Mouse (Mus musculus) hindbrain, embryonic 12.5 days (tissue): ENCODE results near the gene Arhgap32. TPM values are rescaled to one million over a fixed set of nuclear protein-coding genes. Genes with fewer than 3 reads are reported as not detected.

Experiments used
- ATAC-seq: fragments of 200-750 bp; cut with Nextera tagmentation; 2 replicates; pipeline ENCODE4 v1.8.0; 2017; ENCODE audit warnings: moderate TSS enrichment; ENCODE audit not compliant: low FRiP score
- H3K27ac ChIP-seq: fragments of 300-500 bp; sonication (generic); 2 replicates; pipeline ENCODE4 v1.5.1; 2016; ENCODE audit warnings: mild to moderate bottlenecking
- H3K27me3 ChIP-seq: fragments of 300-500 bp; sonication (generic); 2 replicates; pipeline ENCODE4 v1.6.1; 2016; ENCODE audit warnings: mild to moderate bottlenecking
- H3K36me3 ChIP-seq: fragments of 300-500 bp; sonication (generic); 2 replicates; pipeline ENCODE4 v1.6.1; 2016; ENCODE audit warnings: mild to moderate bottlenecking
- H3K4me1 ChIP-seq: fragments of 300-500 bp; sonication (generic); 2 replicates; pipeline ENCODE4 v1.6.1; 2016
- H3K4me2 ChIP-seq: fragments of 300-500 bp; sonication (generic); replicated peaks from 2 replicates; pipeline ENCODE4 v1.6.1; 2016; ENCODE audit warnings: mild to moderate bottlenecking
- H3K4me3 ChIP-seq: fragments of 300-500 bp; sonication (generic); 2 replicates; pipeline ENCODE4 v1.5.1; 2016; ENCODE audit warnings: mild to moderate bottlenecking
- H3K9ac ChIP-seq: fragments of 300-500 bp; sonication (generic); 2 replicates; pipeline ENCODE4 v1.6.1; 2016; ENCODE audit warnings: mild to moderate bottlenecking, moderate library complexity
- H3K9me3 ChIP-seq: fragments of 300-500 bp; sonication (generic); replicated peaks from 2 replicates; pipeline ENCODE4 v1.6.1; 2016; ENCODE audit warnings: mild to moderate bottlenecking
- WGBS: fragments of 180-500 bp; shearing (Covaris S2); methylation state at CpG from one replicate; pipeline ENCODE4 v1.1.7; 2016; 5-methylcytosine and 5-hydroxymethylcytosine counted together
- polyA plus RNA-seq: library from polyadenylated mRNA; unstranded; fragments of >200 nt; fragmentation: Nextera tagmentation; extraction: Ambion mirVana; gene quantifications from 2 replicates; pipeline ENCODE4 v1.2.1, GENCODE M21; 2016

Arhgap32 gene
- polyA plus RNA-seq, 1 experiment from 2014 or later = 7.6 TPM

DNA sequence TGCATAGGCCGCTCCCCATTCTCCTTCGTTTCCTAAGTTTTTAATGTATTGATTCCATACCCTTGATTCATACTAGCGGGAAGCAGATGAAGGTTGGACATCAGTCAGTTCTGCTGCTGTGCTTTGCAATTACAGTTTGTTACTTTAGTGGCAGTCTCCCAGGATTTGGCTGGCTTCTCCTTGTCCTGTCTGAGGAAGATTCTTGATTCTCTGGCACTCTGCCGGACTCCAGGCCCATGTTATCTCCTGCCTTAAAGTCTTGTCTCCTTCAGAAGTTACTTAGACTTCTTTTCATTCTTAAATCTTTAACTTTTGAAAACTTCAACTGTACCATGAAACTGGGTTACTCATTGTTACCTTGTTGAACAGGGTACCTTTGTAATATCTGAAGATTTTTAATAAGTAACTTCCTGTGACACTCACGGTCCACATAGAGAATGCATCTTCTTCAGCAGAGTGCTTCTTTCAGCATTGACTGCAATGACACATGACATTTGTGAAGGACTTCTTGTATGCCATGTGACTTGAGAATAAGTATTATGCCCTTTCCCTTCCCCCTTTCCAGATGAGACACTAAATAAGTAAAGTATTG, 52.7 kb downstream of the Arhgap32 start:
- no peak overlapping the region for H3K27ac ChIP-seq
- H3K27me3 ChIP-seq = no peaks in the 10 kb centered on the region
- H3K4me2 ChIP-seq = no peak overlapping the region
- ATAC-seq = no peak
- 91% methylated on average over 5 of the region's 5 CpGs for WGBS
- no peaks in the 10 kb centered on the region for H3K36me3 ChIP-seq
- H3K9ac ChIP-seq = no peak overlapping the region
- no peaks in the 10 kb centered on the region for H3K4me1 ChIP-seq
- H3K9me3 ChIP-seq = no peaks in the 10 kb centered on the region
- no peak overlapping the region for H3K4me3 ChIP-seq

GRCm38 (mm10) chr9:32170713-32171112, 54.8 kb downstream of the Arhgap32 start:
- H3K9me3 ChIP-seq = no peaks in the 10 kb centered on the region
- H3K4me3 ChIP-seq = no peak overlapping the region
- no peaks in the 10 kb centered on the region for H3K4me1 ChIP-seq
- no peaks in the 10 kb centered on the region for H3K36me3 ChIP-seq
- WGBS = 83% methylated on average over 8 of the region's 8 CpGs
- H3K27ac ChIP-seq = no peak overlapping the region
- H3K27me3 ChIP-seq = no peaks in the 10 kb centered on the region
- no peak for ATAC-seq
- no peak overlapping the region for H3K4me2 ChIP-seq
- no peak overlapping the region for H3K9ac ChIP-seq

- peaks cover 4% of the 10 kb centered on the region; the same call in 1 of the 2 replicates for H3K4me1 ChIP-seq
- no peaks in the 10 kb centered on the region for H3K9me3 ChIP-seq
- WGBS = 73% methylated on average over 4 of the region's 4 CpGs
- ATAC-seq = no peak
- no peak overlapping the region for H3K9ac ChIP-seq
- no peak overlapping the region for H3K27ac ChIP-seq
- no peak overlapping the region for H3K4me3 ChIP-seq
- H3K36me3 ChIP-seq = no peaks in the 10 kb centered on the region
- H3K4me2 ChIP-seq = no peak overlapping the region
- H3K27me3 ChIP-seq = no peaks in the 10 kb centered on the region
These were observed 60.7 kb downstream of the Arhgap32 start for GRCm38 (mm10) chr9:32176612-32177011.

DNA sequence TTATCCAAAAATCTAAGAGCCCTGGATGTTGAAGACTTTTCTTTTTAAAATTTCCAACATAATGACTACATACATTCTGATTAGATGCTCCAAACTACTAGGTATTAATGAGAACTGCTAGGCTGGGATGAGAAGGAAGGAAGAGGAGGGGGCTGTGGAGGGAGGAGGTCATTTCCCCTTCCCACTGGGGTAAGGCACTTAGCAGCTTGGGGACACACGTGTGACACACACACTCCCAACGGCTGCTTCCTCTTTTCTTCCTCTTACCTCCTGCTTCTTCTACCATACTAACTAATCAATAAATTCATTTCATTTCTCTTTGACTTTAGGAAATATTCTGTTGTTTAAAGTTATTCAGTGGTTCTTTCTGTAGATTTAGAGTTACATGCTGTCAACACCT, 65.2 kb downstream of the Arhgap32 start:
- Histone ChIP-seq H3K27me3 (no peaks in the 10 kb centered on the region), H3K9ac (no peak overlapping the region), H3K27ac (no peak overlapping the region), H3K4me1 (peaks cover 4% of the 10 kb centered on the region), H3K4me3 (no peak overlapping the region), H3K36me3 (peaks cover 19% of the 10 kb centered on the region), H3K4me2 (no peak overlapping the region), H3K9me3 (no peaks in the 10 kb centered on the region)
- 52% methylated on average over 2 of the region's 2 CpGs for WGBS
- no peak for ATAC-seq

DNA sequence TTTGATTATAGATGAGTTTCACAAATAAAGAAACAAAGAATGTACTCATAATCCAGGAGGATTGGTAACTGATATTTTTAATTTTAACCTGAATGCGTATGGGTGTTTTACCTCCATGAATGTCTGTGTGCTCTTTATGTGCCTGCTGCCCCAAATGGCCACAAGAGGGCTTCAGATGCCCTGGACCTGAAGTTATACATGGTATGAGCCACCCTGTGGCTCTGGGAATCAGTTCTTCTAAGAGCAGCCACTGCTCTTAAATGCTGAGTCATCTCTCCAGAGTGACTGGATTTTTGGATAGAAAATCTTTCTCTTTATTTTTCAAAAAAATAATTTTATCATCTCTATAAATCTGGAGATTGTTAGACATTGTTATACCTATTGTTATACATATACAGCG, 70.6 kb downstream of the Arhgap32 start:
- Histone ChIP-seq H3K4me2 (no peak overlapping the region), H3K27me3 (no peaks in the 10 kb centered on the region), H3K4me3 (no peak overlapping the region), H3K9me3 (no peaks in the 10 kb centered on the region), H3K36me3 (peaks cover 25% of the 10 kb centered on the region), H3K4me1 (no peaks in the 10 kb centered on the region; the same call in 1 of the 2 replicates), H3K9ac (no peak overlapping the region), H3K27ac (no peak overlapping the region)
- no peak for ATAC-seq
- WGBS = 93% methylated on average over 2 of the region's 2 CpGs

GRCm38 (mm10) chr9:32192295-32193073, 76.5 kb downstream of the Arhgap32 start:
- Histone ChIP-seq H3K36me3 (peaks cover 11% of the 10 kb centered on the region; the same call in 1 of the 2 replicates), H3K27me3 (no peaks in the 10 kb centered on the region), H3K4me3 (no peak overlapping the region), H3K27ac (no peak overlapping the region), H3K4me2 (no peak overlapping the region), H3K9ac (no peak overlapping the region), H3K4me1 (no peaks in the 10 kb centered on the region), H3K9me3 (no peaks in the 10 kb centered on the region)
- WGBS = 42% methylated on average over 5 of the region's 5 CpGs
- no peak for ATAC-seq

GRCm38 (mm10) chr9:32204450-32204990, 88.6 kb downstream of the Arhgap32 start:
- H3K4me3 ChIP-seq = no peak overlapping the region
- no peaks in the 10 kb centered on the region; the same call in 1 of the 2 replicates for H3K36me3 ChIP-seq
- H3K27ac ChIP-seq = no peak overlapping the region
- H3K9ac ChIP-seq = no peak overlapping the region
- H3K9me3 ChIP-seq = no peaks in the 10 kb centered on the region
- WGBS = 70% methylated on average over 7 of the region's 7 CpGs
- H3K4me2 ChIP-seq = no peak overlapping the region
- no peaks in the 10 kb centered on the region for H3K27me3 ChIP-seq
- H3K4me1 ChIP-seq = 0 out of 2 replicates have a peak, but pooled peaks cover 2% of the 10 kb centered on the region
- ATAC-seq = no peak

- Histone ChIP-seq H3K36me3 (no peaks in the 10 kb centered on the region), H3K4me1 (no peaks in the 10 kb centered on the region), H3K9me3 (no peaks in the 10 kb centered on the region), H3K4me3 (no peak overlapping the region), H3K4me2 (no peak overlapping the region), H3K9ac (no peak overlapping the region), H3K27me3 (no peaks in the 10 kb centered on the region), H3K27ac (no peak overlapping the region)
- no peak for ATAC-seq
- WGBS = 89% methylated on average over 8 of the region's 8 CpGs
These were observed 91.2 kb downstream of the Arhgap32 start for GRCm38 (mm10) chr9:32207133-32207532.

DNA sequence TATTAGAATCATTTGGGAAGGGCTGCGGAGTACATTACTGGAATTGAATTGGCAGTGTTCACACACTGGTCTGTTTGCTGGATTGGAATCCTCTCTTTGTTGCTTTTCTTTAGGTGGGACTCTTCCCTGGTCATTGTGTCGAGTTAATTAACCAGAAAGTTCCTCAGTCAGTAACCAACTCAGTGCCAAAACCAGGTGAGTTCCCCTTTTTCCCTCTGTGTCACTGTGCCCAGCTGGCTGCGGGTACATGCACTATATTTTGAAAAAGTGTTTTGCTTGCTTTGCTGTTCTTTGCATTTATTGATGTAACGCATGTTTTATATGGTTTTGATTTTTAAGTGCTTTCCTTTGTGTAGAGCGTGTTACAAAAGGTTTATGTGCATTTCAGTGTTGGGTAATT, 92.1 kb downstream of the Arhgap32 start:
- H3K4me3 ChIP-seq = no peak overlapping the region
- no peak overlapping the region for H3K9ac ChIP-seq
- no peaks in the 10 kb centered on the region for H3K27me3 ChIP-seq
- no peak overlapping the region for H3K27ac ChIP-seq
- H3K4me2 ChIP-seq = no peak overlapping the region
- WGBS = 84% methylated on average over 5 of the region's 5 CpGs
- H3K4me1 ChIP-seq = no peaks in the 10 kb centered on the region
- ATAC-seq = no peak
- no peaks in the 10 kb centered on the region for H3K36me3 ChIP-seq
- H3K9me3 ChIP-seq = no peaks in the 10 kb centered on the region

GRCm38 (mm10) chr9:32216820-32217567, 101.1 kb downstream of the Arhgap32 start:
- H3K27me3 ChIP-seq = no peaks in the 10 kb centered on the region
- H3K9me3 ChIP-seq = no peaks in the 10 kb centered on the region
- WGBS = 79% methylated on average over 5 of the region's 5 CpGs
- H3K36me3 ChIP-seq = no peaks in the 10 kb centered on the region
- no peak overlapping the region for H3K4me3 ChIP-seq
- no peak overlapping the region for H3K4me2 ChIP-seq
- no peak for ATAC-seq
- no peak overlapping the region for H3K9ac ChIP-seq
- H3K27ac ChIP-seq = no peak overlapping the region
- H3K4me1 ChIP-seq = peaks cover 3% of the 10 kb centered on the region; the same call in 1 of the 2 replicates

DNA sequence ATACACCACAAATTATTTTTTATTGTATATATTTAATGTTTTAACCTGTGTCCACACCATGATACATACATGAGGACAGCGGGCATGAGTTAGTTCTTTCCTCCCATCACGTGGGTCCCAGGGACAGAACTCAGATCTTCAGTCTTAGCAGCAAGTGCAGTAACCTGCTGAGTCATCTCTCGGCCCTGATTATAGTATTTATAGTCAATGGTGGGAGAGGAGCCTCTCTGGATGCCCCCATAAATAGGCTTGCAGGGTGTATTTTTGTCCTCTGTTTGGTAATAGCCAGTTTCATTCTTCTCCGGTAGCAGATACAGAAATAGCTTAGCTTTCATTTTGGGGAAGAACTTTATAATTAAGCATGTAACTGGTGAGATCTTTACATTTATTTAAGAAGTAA, 103.5 kb downstream of the Arhgap32 start:
- peaks cover 3% of the 10 kb centered on the region; the same call in 1 of the 2 replicates for H3K4me1 ChIP-seq
- H3K9ac ChIP-seq = no peak overlapping the region
- H3K4me2 ChIP-seq = no peak overlapping the region
- no peaks in the 10 kb centered on the region for H3K9me3 ChIP-seq
- H3K36me3 ChIP-seq = no peaks in the 10 kb centered on the region
- H3K4me3 ChIP-seq = no peak overlapping the region
- no peak overlapping the region for H3K27ac ChIP-seq
- ATAC-seq = no peak
- WGBS = 83% methylated on average over 4 of the region's 4 CpGs
- no peaks in the 10 kb centered on the region for H3K27me3 ChIP-seq

- H3K9ac ChIP-seq = no peak overlapping the region
- WGBS = 85% methylated on average over 4 of the region's 4 CpGs
- H3K36me3 ChIP-seq = no peaks in the 10 kb centered on the region
- no peak overlapping the region for H3K4me2 ChIP-seq
- H3K27ac ChIP-seq = no peak overlapping the region
- H3K9me3 ChIP-seq = no peaks in the 10 kb centered on the region
- peaks cover 3% of the 10 kb centered on the region; the same call in 1 of the 2 replicates for H3K4me1 ChIP-seq
- no peaks in the 10 kb centered on the region for H3K27me3 ChIP-seq
- no peak overlapping the region for H3K4me3 ChIP-seq
- ATAC-seq = no peak
These were observed 106.2 kb downstream of the Arhgap32 start for GRCm38 (mm10) chr9:32222184-32222583.
